Mouse (Mus musculus): ENCODE data around the gene Gm9125. TPM values are rescaled to one million over a fixed set of nuclear protein-coding genes. Genes with fewer than 3 reads are reported as not detected.

Gene Gm9125
- not detected for polyA plus RNA-seq (2017; shearing (Covaris generic))

DNA sequence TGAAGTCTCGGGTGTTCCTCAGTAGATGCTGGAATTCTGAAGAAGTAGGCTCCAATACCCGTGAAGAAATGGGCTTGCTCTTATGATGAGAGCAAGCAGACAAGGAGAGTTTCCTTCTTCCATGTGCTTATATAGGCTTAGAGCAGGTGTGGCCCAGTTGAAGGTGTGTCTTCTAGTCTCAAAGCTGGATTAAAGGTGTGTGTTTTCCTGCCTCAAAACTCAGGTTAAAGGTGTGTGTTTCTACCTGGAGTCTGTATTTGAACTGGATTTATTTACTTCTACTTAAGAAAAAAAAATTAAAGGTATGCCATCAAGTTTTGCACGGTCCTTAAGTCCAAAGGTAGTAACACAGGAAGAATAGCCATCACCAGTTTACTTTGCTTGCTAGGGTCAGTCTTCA lies at the start of gene Gm9125:
Gene Gm9125, minus strand, starts transcription at position 101 of the 400 bp plus-strand sequence.

DNA sequence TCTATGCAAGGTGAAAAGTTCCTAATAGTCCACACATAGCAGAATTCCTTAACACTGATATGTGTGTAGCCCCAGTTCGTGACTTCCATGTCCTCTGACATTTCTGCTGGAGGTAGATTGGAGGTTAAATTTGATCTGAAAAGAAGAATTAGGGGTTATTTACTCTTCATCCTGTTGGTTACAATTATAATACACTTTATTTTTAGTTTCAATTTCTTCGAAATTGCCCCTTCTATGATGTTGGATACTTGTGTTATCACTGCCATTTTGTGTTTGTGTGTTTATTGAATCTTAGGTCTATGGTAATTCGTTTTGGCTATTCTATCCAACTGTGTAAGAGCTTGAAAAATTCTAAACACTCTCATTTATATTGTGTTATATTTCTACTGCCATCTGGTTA lies 17.9 kb upstream of the Gm9125 start, which contains the start of gene Gm10697:
Gene Gm10697, minus strand, starts transcription at position 101 of the 400 bp plus-strand sequence.

Other genes with a start within 250 kb of the Gm9125 start
- not detected for gene Tdpoz3, start 228.9 kb downstream of the Gm9125 start, polyA plus RNA-seq (2017; shearing (Covaris generic))
- gene Gm9117, start 111.3 kb downstream of the Gm9125 start, polyA plus RNA-seq (2017; shearing (Covaris generic)): not detected
- not detected for gene Tdpoz5, start 93.6 kb downstream of the Gm9125 start, polyA plus RNA-seq (2017; shearing (Covaris generic))
- gene Gm10697, start 17.8 kb upstream of the Gm9125 start, polyA plus RNA-seq (2017; shearing (Covaris generic)): not detected
- gene Gm10696, start 123.3 kb upstream of the Gm9125 start, polyA plus RNA-seq (2017; shearing (Covaris generic)): not detected
- not detected for gene Gm5286, start 141.8 kb upstream of the Gm9125 start, polyA plus RNA-seq (2017; shearing (Covaris generic))
- not detected for gene Gm4778, start 209.2 kb upstream of the Gm9125 start, polyA plus RNA-seq (2017; shearing (Covaris generic))

Data from activated CD4-positive, CD25-positive, alpha-beta regulatory T cell, adult 9 weeks (primary cell).